Mouse (Mus musculus) cerebellum, adult 2 months (tissue): Measurements from ENCODE around the gene Igf2bp3.

Source experiments
- CTCF ChIP-seq: fragments of 200-500 bp; IDR thresholded peaks from 2 replicates; pipeline ENCODE4 v1.5.1; 2011; ENCODE audit warnings: low read depth, mild to moderate bottlenecking, control low read depth, low read length, moderate library complexity, borderline replicate concordance; ENCODE audit not compliant: insufficient read depth
- POLR2A ChIP-seq: fragments of 200-500 bp; IDR thresholded peaks from 2 replicates; pipeline ENCODE4 v1.6.1; 2011; ENCODE audit warnings: low read length, control low read depth, borderline replicate concordance; ENCODE audit not compliant: insufficient read depth

DNA sequence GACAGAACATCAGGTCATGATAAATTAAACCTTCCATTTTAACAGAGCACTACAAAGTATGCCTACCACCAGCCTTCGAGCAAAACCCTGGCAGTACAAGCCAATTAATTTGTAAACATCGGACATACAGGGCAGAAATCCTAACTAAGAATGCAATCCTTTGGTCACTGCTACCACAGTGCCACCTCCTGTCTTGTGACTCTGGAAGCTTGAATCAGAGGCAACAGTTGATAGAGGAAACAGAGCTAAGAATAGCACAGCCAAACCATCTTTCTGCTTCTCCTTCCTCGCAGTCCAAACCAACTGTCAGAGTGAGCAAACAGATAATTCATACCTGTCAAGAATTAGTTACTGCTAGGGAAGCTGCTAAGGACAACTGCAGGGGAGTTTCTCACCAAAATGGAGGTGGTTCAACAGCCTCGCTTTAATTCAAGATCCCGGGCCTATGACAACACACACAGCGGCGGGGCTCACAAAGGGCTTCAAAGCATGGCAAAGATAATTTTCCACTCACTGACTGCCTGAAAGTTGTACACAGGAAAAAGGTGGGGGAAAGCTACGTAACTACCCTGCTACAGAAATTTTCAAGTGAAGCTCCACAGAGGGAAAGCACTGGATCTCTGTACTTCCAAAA, 6.3 kb downstream of the Igf2bp3 start:
- TF ChIP-seq POLR2A: no peak
- TF ChIP-seq CTCF: peak; percentile 17; the same call in 1 of the 2 replicates
